Mouse (Mus musculus): ENCODE data around the gene Arhgef16. TPM values are rescaled to one million over a fixed set of nuclear protein-coding genes. Genes with fewer than 3 reads are reported as not detected.

Gene Arhgef16
- polyA plus RNA-seq, 1 experiment from 2014 or later: 1.4 TPM

GRCm38 (mm10) chr4:154240608-154241007 is 60.9 kb downstream of the Arhgef16 start:
- Histone ChIP-seq H3K36me3 (replicated peaks) (no peaks in the 10 kb centered on the region), H3K4me2 (no peak overlapping the region), H3K9ac (no peak overlapping the region), H3K4me3 (no peak overlapping the region), H3K9me3 (no peaks in the 10 kb centered on the region), H3K27me3 (replicated peaks) (no peaks in the 10 kb centered on the region), H3K4me1 (peaks cover 12% of the 10 kb centered on the region), H3K27ac (no peak overlapping the region)
- WGBS: 65% methylated on average over 11 of the region's 11 CpGs
- no peak for ATAC-seq (replicated peaks)

- no peaks in the 10 kb centered on the region for H3K27me3 ChIP-seq (replicated peaks)
- 84% methylated on average over 8 of the region's 8 CpGs for WGBS
- H3K4me1 ChIP-seq: peaks cover 12% of the 10 kb centered on the region
- H3K27ac ChIP-seq: no peak overlapping the region
- no peaks in the 10 kb centered on the region for H3K9me3 ChIP-seq
- ATAC-seq (replicated peaks): no peak
- no peaks in the 10 kb centered on the region for H3K36me3 ChIP-seq (replicated peaks)
- H3K4me2 ChIP-seq: no peak overlapping the region
- H3K4me3 ChIP-seq: no peak overlapping the region
- H3K9ac ChIP-seq: no peak overlapping the region
Measured at GRCm38 (mm10) chr4:154239199-154239598, 62.3 kb downstream of the Arhgef16 start.

- 0 out of 2 replicates have a peak overlapping the region, but pooled peaks have one; percentile 3 for H3K9ac ChIP-seq
- no peaks in the 10 kb centered on the region for H3K36me3 ChIP-seq (replicated peaks)
- 1% methylated on average over 9 of the region's 9 CpGs for WGBS
- H3K4me1 ChIP-seq: peaks cover 12% of the 10 kb centered on the region
- no peaks in the 10 kb centered on the region for H3K9me3 ChIP-seq
- peak overlapping the region; percentile 42 for H3K4me2 ChIP-seq
- no peak overlapping the region for H3K27ac ChIP-seq
- H3K4me3 ChIP-seq: 0 out of 2 replicates have a peak overlapping the region, but pooled peaks have one; percentile 8
- no peaks in the 10 kb centered on the region for H3K27me3 ChIP-seq (replicated peaks)
- ATAC-seq (replicated peaks): 0 out of 2 replicates have a peak, but pooled peaks have one; percentile 51
Measured at GRCm38 (mm10) chr4:154237306-154237705, 64.2 kb downstream of the Arhgef16 start.

GRCm38 (mm10) chr4:154236893-154237292 is 64.6 kb downstream of the Arhgef16 start:
- Histone ChIP-seq H3K4me1 (peaks cover 12% of the 10 kb centered on the region), H3K36me3 (replicated peaks) (no peaks in the 10 kb centered on the region), H3K4me3 (no peak overlapping the region), H3K4me2 (peak overlapping the region; percentile 42), H3K9me3 (no peaks in the 10 kb centered on the region), H3K9ac (no peak overlapping the region), H3K27me3 (replicated peaks) (no peaks in the 10 kb centered on the region), H3K27ac (no peak overlapping the region)
- ATAC-seq (replicated peaks): peak; percentile 69; the same call in 1 of the 2 replicates
- 6% methylated on average over 10 of the region's 10 CpGs for WGBS

GRCm38 (mm10) chr4:154236001-154236400 is 65.5 kb downstream of the Arhgef16 start:
- Histone ChIP-seq H3K4me1 (peaks cover 12% of the 10 kb centered on the region), H3K27ac (no peak overlapping the region), H3K9me3 (no peaks in the 10 kb centered on the region), H3K4me2 (no peak overlapping the region), H3K4me3 (no peak overlapping the region), H3K36me3 (replicated peaks) (no peaks in the 10 kb centered on the region), H3K9ac (no peak overlapping the region), H3K27me3 (replicated peaks) (no peaks in the 10 kb centered on the region)
- 50% methylated on average over 3 of the region's 3 CpGs for WGBS
- ATAC-seq (replicated peaks): no peak

- H3K9ac ChIP-seq: no peak overlapping the region
- H3K27ac ChIP-seq: no peak overlapping the region
- peaks cover 7% of the 10 kb centered on the region for H3K4me1 ChIP-seq
- no peak overlapping the region for H3K4me2 ChIP-seq
- H3K36me3 ChIP-seq (replicated peaks): no peaks in the 10 kb centered on the region
- no peak for ATAC-seq (replicated peaks)
- H3K9me3 ChIP-seq: no peaks in the 10 kb centered on the region
- H3K4me3 ChIP-seq: no peak overlapping the region
- no peaks in the 10 kb centered on the region for H3K27me3 ChIP-seq (replicated peaks)
- WGBS: 77% methylated on average over 4 of the region's 4 CpGs
Measured at GRCm38 (mm10) chr4:154232295-154232694, 69.2 kb downstream of the Arhgef16 start.

GRCm38 (mm10) chr4:154231380-154231779 is 70.1 kb downstream of the Arhgef16 start:
- H3K27ac ChIP-seq: no peak overlapping the region
- H3K4me3 ChIP-seq: no peak overlapping the region
- no peak overlapping the region for H3K4me2 ChIP-seq
- ATAC-seq (replicated peaks): no peak
- H3K36me3 ChIP-seq (replicated peaks): no peaks in the 10 kb centered on the region
- H3K9ac ChIP-seq: no peak overlapping the region
- H3K4me1 ChIP-seq: no peaks in the 10 kb centered on the region
- no peaks in the 10 kb centered on the region for H3K27me3 ChIP-seq (replicated peaks)
- WGBS: 85% methylated on average over 7 of the region's 7 CpGs
- no peaks in the 10 kb centered on the region for H3K9me3 ChIP-seq

- Histone ChIP-seq H3K9ac (no peak overlapping the region), H3K9me3 (no peaks in the 10 kb centered on the region), H3K36me3 (replicated peaks) (no peaks in the 10 kb centered on the region), H3K27ac (no peak overlapping the region), H3K4me1 (peaks cover 4% of the 10 kb centered on the region; the same call in 1 of the 2 replicates), H3K27me3 (replicated peaks) (no peaks in the 10 kb centered on the region), H3K4me3 (no peak overlapping the region), H3K4me2 (no peak overlapping the region)
- 95% methylated on average over 9 of the region's 9 CpGs for WGBS
- ATAC-seq (replicated peaks): no peak
Measured at GRCm38 (mm10) chr4:154229569-154229968, 71.9 kb downstream of the Arhgef16 start.

Other genes with a start within 250 kb of the Arhgef16 start
- gene Trp73, start 161.5 kb downstream of the Arhgef16 start, polyA plus RNA-seq (2015; fragmentation: Nextera tagmentation; extraction: Ambion mirVana): 1.2 and 1.5 TPM in 2 replicates
- 46.6 and 53.9 TPM in 2 replicates for gene Wrap73, start 159.3 kb downstream of the Arhgef16 start, polyA plus RNA-seq (2015; fragmentation: Nextera tagmentation; extraction: Ambion mirVana)
- 206 and 225 TPM in 2 replicates for gene Tprgl, start 141.0 kb downstream of the Arhgef16 start, polyA plus RNA-seq (2015; fragmentation: Nextera tagmentation; extraction: Ambion mirVana)
- 9.4 and 9.5 TPM in 2 replicates for gene Megf6, start 130.9 kb downstream of the Arhgef16 start, polyA plus RNA-seq (2015; fragmentation: Nextera tagmentation; extraction: Ambion mirVana)
- gene B230104I21Rik, start 34.5 kb upstream of the Arhgef16 start, polyA plus RNA-seq (2015; fragmentation: Nextera tagmentation; extraction: Ambion mirVana): not detected in 2 replicates